Comparison of ENCODE assay signal across 17 mouse cellular contexts in genomic region chr5:133020116-133020515, GRCm38 (mm10).
DNase-seq lines count a peak whose midpoint lies in the region; TF ChIP-seq lines count a peak whose summit lies in the region.
"Had no signal": no experiment of that assay in that cellular context is flagged by ENCODE, and none has a peak within 500 bp of the region (broad histone marks: within the 10 kb centered on the region; RNA-seq: fewer than 3 reads in every experiment).

No protein-coding gene starts in this region.

- no peak for TF ChIP-seq POLR2A in brain, embryonic 14.5 days (IDR thresholded peaks at IDR 0.05; ENCODE audit: borderline replicate concordance, extremely low read depth, insufficient read depth, insufficient read length, poor library complexity, severe bottlenecking)

- TF ChIP-seq CTCF in layer of hippocampus, adult 2 months (conservative IDR thresholded peaks at IDR 0.05): peak; percentile 28; the same call in 1 of the 2 replicates
- peak; percentile 12; the same call in 1 of the 2 replicates for TF ChIP-seq CTCF in brain, embryonic 14.5 days (IDR thresholded peaks at IDR 0.05; ENCODE audit: borderline replicate concordance, extremely low read depth, insufficient read depth, insufficient read length)

- H3K4me3 ChIP-seq in layer of hippocampus, adult 2 months: no peak overlapping the region
- H3K4me3 ChIP-seq: heart, embryonic 12.5 days; hindbrain, embryonic 12.5 days had no signal

- DNase-seq in heart, adult 11 months: peak; percentile 58
- DNase-seq in heart, postnatal 10 days: no peak
- DNase-seq in layer of hippocampus, adult 2 months (ENCODE audit: low spot score in 2 of 2): no peak
- no peak for DNase-seq in layer of hippocampus, adult 9-10 months (ENCODE audit: low spot score)
- peak; percentile 37 for DNase-seq in brain, embryonic 14.5 days (ENCODE audit: low read depth)
- peak; percentile 33 for DNase-seq in retina, embryonic 14.5 days (ENCODE audit: low spot score)
- no peak for DNase-seq in kidney, adult 11 months
- DNase-seq: adrenal gland, adult 8-10 months; adrenal gland, postnatal 36 days; cerebellum, adult 11 months; cerebellum, adult 9-10 months; cerebellum, postnatal 25 days; gastrocnemius, postnatal 14 days; heart, postnatal 36 days; kidney, adult 18-20 months had no signal

- no peak overlapping the region for H3K27ac ChIP-seq in layer of hippocampus, adult 2 months
- H3K27ac ChIP-seq: hindbrain, embryonic 12.5 days had no signal

- intact Hi-C loops in heart, postnatal 10 days (cut with DNase I): no loop called here

Comparison
In these comparisons a context has a peak if more than half of its experiments do, and no peak if none do; other contexts are left out.
1. DNase-seq: peak in heart, adult 11 months (single experiment), brain, embryonic 14.5 days (single experiment) and retina, embryonic 14.5 days (single experiment); none in heart, postnatal 10 days (0 of 2), layer of hippocampus, adult 2 months (0 of 2), layer of hippocampus, adult 9-10 months (single experiment) and kidney, adult 11 months (single experiment).